Mouse (Mus musculus): ENCODE results near the gene Krtap12-1.
"Not testable (repeated sequence)": the region's sequence is repeated elsewhere in the genome, so short reads cannot be mapped to it uniquely, and the experiment has no call there.

Krtap12-1 gene

GRCm38 (mm10) chr10:77741924-77742688 lies 21.7 kb downstream of the Krtap12-1 start, which contains the start of gene Gm18596:
Gm18596 (minus strand) TSS chr10:77742638.
- ATAC-seq (ENCODE audit: low TSS enrichment) = not testable (repeated sequence)

- ATAC-seq (ENCODE audit: low TSS enrichment) = not testable (repeated sequence)
Measured at GRCm38 (mm10) chr10:77750686-77751085, 30.3 kb downstream of the Krtap12-1 start.

DNA sequence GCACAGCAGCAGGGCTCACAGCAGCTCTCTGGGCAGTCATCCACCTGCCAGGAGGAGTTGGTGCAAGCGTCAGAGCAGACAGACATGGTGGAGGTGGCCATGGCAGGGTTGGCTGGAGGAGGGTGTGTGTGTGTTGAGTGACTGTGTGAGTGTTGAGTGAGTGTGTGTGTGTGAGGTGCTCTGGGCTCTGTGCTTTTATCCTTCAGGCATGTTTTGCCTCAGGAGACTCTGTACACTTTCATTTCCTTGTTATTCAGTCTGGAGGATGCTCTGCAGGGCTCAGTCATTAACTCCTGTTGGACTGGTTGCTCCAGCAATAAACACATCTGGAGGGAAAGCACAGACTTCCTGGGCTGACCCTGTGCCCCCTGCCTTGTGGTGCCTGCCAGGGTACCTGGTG lies 30.9 kb downstream of the Krtap12-1 start, which contains the start of gene Gm9736:
Gm9736 (minus strand) TSS at position 101 of the 400 bp plus-strand sequence.
- not testable (repeated sequence) for ATAC-seq (ENCODE audit: low TSS enrichment)

GRCm38 (mm10) chr10:77752312-77752711 lies 31.9 kb downstream of the Krtap12-1 start:
- ATAC-seq (ENCODE audit: low TSS enrichment) = not testable (repeated sequence)

- no peak for ATAC-seq (ENCODE audit: low TSS enrichment)
Measured at GRCm38 (mm10) chr10:77753448-77753847, 33.0 kb downstream of the Krtap12-1 start.

GRCm38 (mm10) chr10:77759582-77759981 lies 39.2 kb downstream of the Krtap12-1 start, which contains the start of gene Gm3233:
Gm3233 (minus strand) TSS chr10:77759682.
- not testable (repeated sequence) for ATAC-seq (ENCODE audit: low TSS enrichment)

DNA sequence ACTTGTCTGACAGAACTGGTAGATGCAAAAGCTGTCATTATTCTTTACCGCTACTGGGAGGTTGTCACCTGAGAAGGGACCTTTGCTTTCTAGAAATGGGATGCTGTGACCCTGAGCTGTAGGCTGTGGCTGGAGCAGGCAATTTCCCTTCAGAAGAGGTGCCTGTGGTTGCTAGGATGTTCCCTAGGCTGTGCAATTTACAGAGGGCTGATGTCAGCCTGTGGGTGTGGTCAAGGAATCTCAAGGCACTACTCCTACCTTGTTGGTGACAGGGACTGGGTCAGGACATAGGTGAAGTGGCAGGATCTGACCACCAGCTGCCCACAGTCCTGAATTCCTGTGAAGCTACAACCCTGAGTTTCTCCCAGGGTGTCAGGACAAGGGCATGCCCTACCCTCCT lies 49.3 kb downstream of the Krtap12-1 start:
- ATAC-seq (ENCODE audit: low TSS enrichment) = no peak

Measured in frontal cortex, adult (tissue).